Mouse (Mus musculus) neural tube, embryonic 14.5 days (tissue): ENCODE measurements around the gene Tbc1d30. TPM values are rescaled to one million over a fixed set of nuclear protein-coding genes. Genes with fewer than 3 reads are reported as not detected.

Experiments
- ATAC-seq: fragments of 200-750 bp; cut with Nextera tagmentation; 2 replicates; pipeline ENCODE4 v1.8.0; 2017; ENCODE audit warnings: low read depth, mild to moderate bottlenecking, moderate TSS enrichment, moderate library complexity
- H3K27ac ChIP-seq: fragments of 300-500 bp; sonication (generic); 2 replicates; pipeline ENCODE4 v1.5.1; 2014; ENCODE audit warnings: low read depth, mild to moderate bottlenecking, control low read depth, low read length, moderate library complexity, mixed read lengths
- H3K27me3 ChIP-seq: fragments of 300-500 bp; sonication (generic); 2 replicates; pipeline ENCODE4 v1.6.1; 2014; ENCODE audit warnings: low read length; ENCODE audit not compliant: control insufficient read depth, insufficient read depth
- H3K36me3 ChIP-seq: fragments of 300-500 bp; sonication (generic); 2 replicates; pipeline ENCODE4 v1.6.1; 2014; ENCODE audit warnings: low read length, mixed read lengths; ENCODE audit not compliant: control insufficient read depth, insufficient read depth
- H3K4me1 ChIP-seq: fragments of 300-500 bp; sonication (generic); 2 replicates; pipeline ENCODE4 v1.6.1; 2014; ENCODE audit warnings: low read length; ENCODE audit not compliant: control insufficient read depth, insufficient read depth
- H3K4me2 ChIP-seq: fragments of 300-500 bp; sonication (generic); 2 replicates; pipeline ENCODE4 v1.6.1; 2014; ENCODE audit warnings: mild to moderate bottlenecking, low read depth, low read length, control low read depth
- H3K4me3 ChIP-seq: fragments of 300-500 bp; sonication (generic); 2 replicates; pipeline ENCODE4 v1.5.1; 2014; ENCODE audit warnings: low read depth, low read length, control low read depth, mixed read lengths
- H3K9ac ChIP-seq: fragments of 300-500 bp; sonication (generic); replicated peaks from 2 replicates; pipeline ENCODE4 v1.6.1; 2014; ENCODE audit warnings: low read depth, mild to moderate bottlenecking, control low read depth, low read length, mixed read lengths
- H3K9me3 ChIP-seq: fragments of 300-500 bp; sonication (generic); 2 replicates; pipeline ENCODE4 v1.6.1; 2016; ENCODE audit warnings: low read length; ENCODE audit not compliant: control insufficient read depth
- WGBS: fragments of 180-500 bp; shearing (Covaris S2); extraction: QIAGEN DNeasy Blood & Tissue Kit; methylation state at CpG from one replicate; pipeline ENCODE4 v1.1.7; 2014; 5-methylcytosine and 5-hydroxymethylcytosine counted together
- polyA plus RNA-seq: library from polyadenylated mRNA; unstranded; fragments of >200 nt; fragmentation: Nextera tagmentation; extraction: Ambion mirVana; gene quantifications from 2 replicates; pipeline ENCODE4 v1.2.1, GENCODE M21; 2014

The Tbc1d30 gene
- polyA plus RNA-seq, 1 experiment from 2014 or later: 31.4 TPM

GRCm38 (mm10) chr10:121384710-121385109 is 33.6 kb upstream of the Tbc1d30 start:
- Histone ChIP-seq H3K9me3 (no peaks in the 10 kb centered on the region), H3K4me1 (no peaks in the 10 kb centered on the region), H3K9ac (no peak overlapping the region), H3K4me2 (no peak overlapping the region), H3K27me3 (no peaks in the 10 kb centered on the region), H3K4me3 (no peak overlapping the region), H3K36me3 (peaks cover 54% of the 10 kb centered on the region), H3K27ac (no peak overlapping the region)
- WGBS: 94% methylated on average over 13 of the region's 13 CpGs
- ATAC-seq: no peak

DNA sequence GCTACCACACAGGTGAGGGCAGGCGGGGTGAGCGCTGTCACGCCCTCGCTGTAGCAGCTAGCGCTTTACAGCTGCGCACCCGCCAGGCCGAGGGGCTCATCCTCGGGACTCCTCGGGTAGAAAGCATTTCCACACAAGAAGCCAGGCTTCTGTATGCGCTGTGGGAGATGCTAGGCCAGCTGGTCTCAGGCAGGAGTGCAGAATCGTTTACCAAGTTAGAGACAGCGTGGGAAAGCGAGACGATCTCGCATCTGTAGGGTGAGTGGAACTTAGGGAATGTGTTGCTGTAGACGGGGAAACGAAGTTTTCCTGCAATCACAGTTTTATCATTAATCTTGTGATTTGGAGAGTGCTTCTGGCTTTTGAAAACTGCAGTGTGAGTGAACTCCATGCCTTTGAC is 30.2 kb upstream of the Tbc1d30 start:
- Histone ChIP-seq H3K4me1 (no peaks in the 10 kb centered on the region), H3K27ac (no peak overlapping the region), H3K36me3 (peaks cover 65% of the 10 kb centered on the region), H3K9me3 (no peaks in the 10 kb centered on the region), H3K4me2 (no peak overlapping the region), H3K9ac (no peak overlapping the region), H3K4me3 (no peak overlapping the region), H3K27me3 (no peaks in the 10 kb centered on the region)
- ATAC-seq: no peak
- 95% methylated on average over 18 of the region's 18 CpGs for WGBS

GRCm38 (mm10) chr10:121379387-121379786 is 28.3 kb upstream of the Tbc1d30 start:
- Histone ChIP-seq H3K9ac (no peak overlapping the region), H3K36me3 (peaks cover 73% of the 10 kb centered on the region), H3K4me1 (no peaks in the 10 kb centered on the region), H3K27me3 (no peaks in the 10 kb centered on the region), H3K9me3 (no peaks in the 10 kb centered on the region), H3K27ac (no peak overlapping the region), H3K4me3 (no peak overlapping the region), H3K4me2 (no peak overlapping the region)
- 97% methylated on average over 3 of the region's 3 CpGs for WGBS
- no peak for ATAC-seq

- Histone ChIP-seq H3K9me3 (no peaks in the 10 kb centered on the region), H3K27me3 (no peaks in the 10 kb centered on the region), H3K4me3 (no peak overlapping the region), H3K27ac (no peak overlapping the region), H3K36me3 (peaks cover 57% of the 10 kb centered on the region), H3K4me1 (no peaks in the 10 kb centered on the region), H3K4me2 (no peak overlapping the region), H3K9ac (no peak overlapping the region)
- 93% methylated on average over 24 of the region's 24 CpGs for WGBS
- ATAC-seq: no peak
These were observed 25.6 kb upstream of the Tbc1d30 start for GRCm38 (mm10) chr10:121376530-121377271.

- no peak overlapping the region for H3K4me2 ChIP-seq
- H3K4me1 ChIP-seq: no peaks in the 10 kb centered on the region
- WGBS: 84% methylated on average over 24 of the region's 24 CpGs
- no peaks in the 10 kb centered on the region for H3K27me3 ChIP-seq
- no peak overlapping the region for H3K27ac ChIP-seq
- no peak overlapping the region for H3K4me3 ChIP-seq
- no peak for ATAC-seq
- H3K9ac ChIP-seq: no peak overlapping the region
- peaks cover 51% of the 10 kb centered on the region for H3K36me3 ChIP-seq
- H3K9me3 ChIP-seq: no peaks in the 10 kb centered on the region
These were observed 24.8 kb upstream of the Tbc1d30 start for GRCm38 (mm10) chr10:121375649-121376493.

DNA sequence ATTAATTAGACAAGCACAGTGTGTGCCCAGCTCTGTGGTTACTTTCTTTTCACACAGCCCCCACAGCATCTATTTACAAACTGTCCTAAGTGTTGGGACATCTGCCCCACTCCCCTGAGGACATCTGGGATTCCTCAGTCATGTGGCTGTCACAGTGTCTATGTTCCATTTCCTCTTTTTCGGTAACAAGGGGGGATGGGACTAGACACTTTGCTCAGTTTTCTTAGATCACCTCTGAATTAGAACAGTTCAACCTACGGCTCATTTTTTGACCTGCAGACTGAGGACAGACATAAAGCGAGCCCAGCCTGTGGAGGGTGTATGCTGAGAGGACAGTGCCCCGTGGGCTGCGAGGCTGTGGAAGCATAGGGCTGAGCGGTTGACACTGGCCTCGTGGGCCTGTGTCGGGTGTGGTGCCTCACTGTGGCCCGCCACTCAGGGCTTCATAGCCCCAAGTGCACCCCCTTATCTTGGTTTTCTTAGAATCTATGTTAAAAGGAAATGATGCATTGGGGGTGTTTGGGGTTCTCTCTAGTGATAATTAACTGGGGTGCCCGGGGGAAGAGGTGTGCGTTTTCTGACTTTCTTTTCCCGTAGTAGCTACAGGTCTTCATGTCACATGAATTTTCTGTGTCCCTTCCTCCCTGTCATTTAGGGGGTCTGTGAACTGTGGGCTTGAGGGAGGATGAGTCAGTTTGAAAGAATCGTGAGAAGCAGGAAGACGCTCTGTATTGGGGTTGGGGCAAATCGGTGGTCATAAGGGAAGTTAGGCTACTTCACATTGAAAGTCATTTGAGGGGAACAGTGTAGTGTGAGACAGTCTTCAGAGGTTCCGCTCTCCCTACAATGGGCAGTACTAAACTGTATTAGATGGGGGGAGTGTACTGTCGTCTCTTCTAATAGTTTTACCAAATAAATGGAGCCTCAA is 23.9 kb upstream of the Tbc1d30 start:
- H3K36me3 ChIP-seq: peaks cover 43% of the 10 kb centered on the region
- no peak for ATAC-seq
- 90% methylated on average over 17 of the region's 17 CpGs for WGBS

GRCm38 (mm10) chr10:121374013-121374412 is 22.9 kb upstream of the Tbc1d30 start:
- no peak overlapping the region for H3K4me2 ChIP-seq
- H3K9ac ChIP-seq: no peak overlapping the region
- no peaks in the 10 kb centered on the region for H3K9me3 ChIP-seq
- H3K27ac ChIP-seq: no peak overlapping the region
- peaks cover 34% of the 10 kb centered on the region for H3K36me3 ChIP-seq
- WGBS: 82% methylated on average over 12 of the region's 12 CpGs
- H3K4me1 ChIP-seq: no peaks in the 10 kb centered on the region
- H3K4me3 ChIP-seq: no peak overlapping the region
- ATAC-seq: no peak
- no peaks in the 10 kb centered on the region for H3K27me3 ChIP-seq

More for the DNA sequence above, 23.9 kb upstream of the Tbc1d30 start:
- Histone ChIP-seq H3K9me3 (no peaks in the 10 kb centered on the region), H3K27ac (no peak overlapping the region), H3K9ac (no peak overlapping the region), H3K4me2 (no peak overlapping the region), H3K4me1 (no peaks in the 10 kb centered on the region), H3K27me3 (no peaks in the 10 kb centered on the region), H3K4me3 (no peak overlapping the region)

GRCm38 (mm10) chr10:121370777-121371176 is 19.7 kb upstream of the Tbc1d30 start:
- Histone ChIP-seq H3K4me3 (no peak overlapping the region), H3K36me3 (peaks cover 10% of the 10 kb centered on the region; the same call in 1 of the 2 replicates), H3K27ac (no peak overlapping the region), H3K4me2 (no peak overlapping the region), H3K9me3 (no peaks in the 10 kb centered on the region), H3K9ac (no peak overlapping the region), H3K4me1 (peaks cover 5% of the 10 kb centered on the region; the same call in 1 of the 2 replicates), H3K27me3 (no peaks in the 10 kb centered on the region)
- ATAC-seq: no peak
- 94% methylated on average over 6 of the region's 6 CpGs for WGBS
